Mouse (Mus musculus) ES-E14 (cell line): ENCODE measurements at regions not wholly inside any gene's neighbourhood (a gene's known extent, or its start where the extent isn't known, plus 50 kb on each side); places are given as distances from the start of the nearest gene placed in this dataset.
A peak's percentile ranks its signal among the peaks of the same experiment; 100 is the strongest.
"Not testable (repeated sequence)": the region's sequence is repeated elsewhere in the genome, so short reads cannot be mapped to it uniquely, and the experiment has no call there.

Experiments
- DNase-seq: peaks from one replicate; pipeline ENCODE4 v3.0.0-alpha.2; 2013; ENCODE audit warnings: low read depth, low spot score
- H3K27ac ChIP-seq: 2 replicates; pipeline ENCODE4 v1.5.1; 2012; ENCODE audit warnings: low read depth, mild to moderate bottlenecking, low read length, moderate library complexity, mixed read lengths; ENCODE audit not compliant: poor library complexity, insufficient read depth, severe bottlenecking
- H3K36me3 ChIP-seq: 2 replicates; pipeline ENCODE4 v1.6.1; 2012; ENCODE audit warnings: mild to moderate bottlenecking, low read length, moderate library complexity, mixed read lengths; ENCODE audit not compliant: control insufficient read depth, poor library complexity, insufficient read depth, severe bottlenecking
- H3K4me1 ChIP-seq, 2 experiments: fragments of 150-350 bp in 1 of 2; sonication (generic) in 1 of 2; 2 replicates each; pipeline ENCODE4 v1.6.1; 2012; ENCODE audit warnings: low read length in 2 of 2, mild to moderate bottlenecking in 1 of 2, mixed read lengths in 1 of 2; ENCODE audit not compliant: control insufficient read depth in 2 of 2, insufficient read depth in 2 of 2, poor library complexity in 1 of 2
- H3K4me3 ChIP-seq, 2 experiments: fragments of 150-350 bp in 1 of 2; sonication (generic) in 1 of 2; 2 replicates each; pipeline ENCODE4 v1.5.1; 2012; ENCODE audit warnings: low read length in 2 of 2, low read depth in 1 of 2, mild to moderate bottlenecking in 1 of 2, mixed read lengths in 1 of 2; ENCODE audit not compliant: insufficient read depth in 1 of 2, poor library complexity in 1 of 2, severe bottlenecking in 1 of 2
- H3K9ac ChIP-seq: 2 replicates; pipeline ENCODE4 v1.6.1; 2012; ENCODE audit warnings: low read depth, mild to moderate bottlenecking, low read length, mixed read lengths; ENCODE audit not compliant: poor library complexity, insufficient read depth, severe bottlenecking
- H3K9me3 ChIP-seq: fragments of 150-350 bp; sonication (generic); 2 replicates; pipeline ENCODE4 v1.6.1; 2012; ENCODE audit warnings: low read depth, mild to moderate bottlenecking, low read length; ENCODE audit not compliant: control insufficient read depth, insufficient read depth
- CHD2 ChIP-seq: IDR thresholded peaks from 2 replicates; pipeline ENCODE4 v1.6.1; 2014; ENCODE audit warnings: mild to moderate bottlenecking, low read depth, low read length, inconsistent platforms
- HCFC1 ChIP-seq: IDR thresholded peaks from 2 replicates; pipeline ENCODE4 v1.6.1; 2012; ENCODE audit warnings: low read length, inconsistent platforms, borderline replicate concordance; ENCODE audit not compliant: insufficient read depth
- MAFK ChIP-seq: IDR thresholded peaks from 2 replicates; pipeline ENCODE4 v1.6.1; 2014; ENCODE audit warnings: mild to moderate bottlenecking, low read depth, low read length, inconsistent platforms; ENCODE audit not compliant: insufficient read depth
- ZC3H11A ChIP-seq: IDR thresholded peaks from 2 replicates; pipeline ENCODE4 v1.6.1; 2012; ENCODE audit warnings: low read depth, mild to moderate bottlenecking, inconsistent platforms, low read length, borderline replicate concordance
- ZNF384 ChIP-seq: IDR thresholded peaks from 2 replicates; pipeline ENCODE4 v1.6.1; 2012; ENCODE audit warnings: low read depth, low read length, inconsistent platforms
- in situ Hi-C, 2 experiments: fragments of 600-800 bp; cut with MboI; formaldehyde crosslinking; loops; one replicate each; pipeline ENCODE4 v1.15.1; 2025; ENCODE audit warnings: low sequenced_read_pairs in 2 of 2, inconsistent platforms in 1 of 2; ENCODE audit not compliant: unreplicated experiment in 2 of 2

DNA sequence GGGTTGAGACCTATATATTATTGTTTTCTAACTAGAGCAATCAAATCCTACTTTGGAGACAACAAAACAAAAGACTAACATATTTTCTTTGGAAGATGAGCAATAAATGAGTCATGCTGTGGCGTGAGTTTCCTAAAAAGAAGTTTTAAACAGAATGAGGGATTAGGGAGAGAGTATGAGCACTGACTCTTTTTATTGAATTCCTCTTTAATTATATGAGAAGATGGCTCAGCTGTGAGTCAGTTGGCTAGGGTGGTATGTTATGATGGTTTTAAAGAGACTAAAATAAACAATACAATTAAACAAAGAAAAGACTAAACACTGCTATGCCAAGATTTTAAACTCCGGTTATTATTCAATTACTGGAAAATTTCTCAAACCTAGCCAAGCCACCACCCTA, 1357.6 kb downstream of the Zfp704 start:
- no peak for DNase-seq
- H3K27ac ChIP-seq = no peak overlapping the region
- no peak overlapping the region for H3K9ac ChIP-seq
- H3K4me1 ChIP-seq = no peaks in the 10 kb centered on the region
- H3K4me3 ChIP-seq = no peak overlapping the region
- in situ Hi-C loops = no loop called here
- H3K36me3 ChIP-seq = no peaks in the 10 kb centered on the region
- H3K9me3 ChIP-seq = no peaks in the 10 kb centered on the region
- TF ChIP-seq ZNF384 = no peak
- TF ChIP-seq MAFK = no peak
- no peak for TF ChIP-seq HCFC1
- no peak for TF ChIP-seq ZC3H11A
- no peak for TF ChIP-seq CHD2

DNA sequence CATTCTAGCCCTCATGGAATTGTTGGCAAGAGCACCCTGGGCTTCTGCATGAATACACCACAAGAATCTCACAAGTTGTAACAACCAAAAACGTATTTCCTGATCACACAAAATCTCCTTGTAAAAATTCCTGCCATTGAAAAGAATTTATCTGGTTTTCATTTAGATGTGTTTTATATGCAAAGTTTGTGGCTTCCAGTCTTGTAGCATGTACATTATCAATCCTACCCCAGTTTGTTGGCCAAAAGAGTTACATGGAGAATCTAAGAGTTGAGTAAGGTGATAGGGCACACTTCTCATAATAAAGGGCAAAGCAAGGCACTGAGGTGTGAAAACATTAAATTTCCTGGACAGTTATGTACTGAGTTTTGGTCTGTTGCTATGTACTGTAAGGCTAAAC, 1361.0 kb downstream of the Zfp704 start:
- in situ Hi-C loops = no loop called here

DNA sequence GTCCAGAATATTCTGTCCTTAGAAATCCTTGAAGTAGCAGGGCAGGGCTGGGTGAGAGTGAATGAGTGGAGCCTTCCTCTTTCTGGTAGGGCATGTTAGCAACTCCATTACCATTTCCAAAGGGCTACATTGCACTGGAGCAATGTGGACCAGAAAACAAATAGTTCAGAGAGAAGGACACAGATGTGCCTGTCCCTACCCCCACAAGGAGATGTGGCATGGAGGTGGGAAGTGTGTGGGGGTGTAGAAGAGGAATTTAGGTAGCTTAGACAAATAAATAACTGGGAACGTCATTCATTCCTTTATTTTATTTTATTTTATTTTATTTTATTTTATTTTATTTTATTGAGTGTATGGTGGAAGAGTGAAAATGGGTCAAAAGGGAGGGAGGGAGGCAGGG, 1364.1 kb downstream of the Zfp704 start:
- H3K4me3 ChIP-seq, H3K36me3 ChIP-seq, H3K27ac ChIP-seq, H3K9me3 ChIP-seq, H3K9ac ChIP-seq, H3K4me1 ChIP-seq, in situ Hi-C loops: not testable (repeated sequence)
- peak; percentile 94 for DNase-seq

More for the DNA sequence above, 1361.0 kb downstream of the Zfp704 start:
- no peak for DNase-seq
- Histone ChIP-seq H3K36me3 (no peaks in the 10 kb centered on the region), H3K4me3 (no peak overlapping the region), H3K9ac (no peak overlapping the region), H3K9me3 (no peaks in the 10 kb centered on the region), H3K4me1 (no peaks in the 10 kb centered on the region), H3K27ac (no peak overlapping the region)
- TF ChIP-seq CHD2 = no peak
- TF ChIP-seq ZC3H11A = no peak
- no peak for TF ChIP-seq HCFC1
- no peak for TF ChIP-seq MAFK

DNA sequence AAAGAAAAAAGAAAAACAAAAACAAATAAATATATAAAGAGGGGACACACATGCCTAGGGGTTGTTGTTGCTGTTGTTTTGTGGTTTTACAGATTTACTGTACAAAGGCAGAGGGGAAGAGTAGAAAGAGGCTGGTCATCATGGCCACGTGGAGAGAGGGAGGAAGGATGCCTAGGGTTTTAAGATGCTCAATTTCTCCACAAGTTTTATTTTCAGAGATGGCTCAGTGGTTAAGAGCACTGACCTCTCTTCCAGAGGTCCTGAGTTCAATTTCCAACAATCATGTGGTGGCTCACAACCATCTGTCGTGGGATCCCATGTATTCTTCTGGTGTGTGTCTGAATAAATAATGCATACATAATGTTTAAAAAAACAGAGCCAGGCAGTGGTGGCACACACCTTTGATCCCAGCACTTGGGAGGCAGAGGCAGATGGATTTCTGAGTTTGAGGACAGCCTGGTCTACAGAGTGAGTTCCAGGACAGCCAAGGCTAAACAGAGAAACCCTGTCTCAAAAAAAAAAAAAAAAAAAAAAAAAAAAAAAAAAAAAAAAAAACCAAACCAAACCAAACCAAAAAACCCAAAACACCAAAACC, 1364.6 kb downstream of the Zfp704 start:
- in situ Hi-C loops, H3K36me3 ChIP-seq, H3K4me3 ChIP-seq, H3K4me1 ChIP-seq, H3K27ac ChIP-seq, H3K9me3 ChIP-seq, H3K9ac ChIP-seq: not testable (repeated sequence)
- DNase-seq = peak; percentile 98

DNA sequence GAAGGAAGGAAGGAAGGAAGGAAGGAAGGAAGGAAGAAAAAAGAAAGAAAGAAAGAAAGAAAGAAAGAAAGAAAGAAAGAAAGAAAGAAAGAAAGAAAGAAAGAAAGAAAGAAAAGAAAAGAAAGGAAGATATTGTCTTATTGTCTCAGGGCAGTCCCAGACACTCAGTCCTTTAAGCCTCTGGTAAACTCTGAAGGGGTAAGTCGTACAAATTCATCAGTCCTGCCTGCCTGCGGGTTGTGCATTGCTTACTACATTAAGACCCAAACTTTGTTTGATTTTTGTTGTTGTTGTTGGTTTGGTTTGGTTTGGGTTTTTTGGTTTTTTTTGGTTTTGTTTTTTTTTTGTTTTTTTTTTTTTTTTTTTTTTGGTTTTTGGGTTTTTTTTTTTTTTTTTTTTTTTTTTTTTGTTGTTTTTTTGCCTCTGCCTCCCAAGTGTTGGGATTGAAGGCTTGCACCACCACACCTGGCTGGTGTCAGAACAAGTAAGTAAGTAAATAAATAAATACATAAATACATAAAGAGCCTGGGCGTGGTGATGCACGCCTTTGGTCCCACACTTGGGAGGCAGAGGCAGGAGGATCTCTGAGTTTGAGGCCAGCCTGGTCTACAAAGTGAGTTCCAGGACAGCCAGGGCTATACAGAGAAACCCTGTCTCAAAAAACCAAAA, 1365.2 kb downstream of the Zfp704 start:
- peak; percentile 73 for DNase-seq
- H3K27ac ChIP-seq, H3K9ac ChIP-seq, H3K4me3 ChIP-seq, H3K36me3 ChIP-seq, in situ Hi-C loops, H3K9me3 ChIP-seq, H3K4me1 ChIP-seq: not testable (repeated sequence)
- peak; percentile 94 for TF ChIP-seq ZNF384
